Mouse (Mus musculus) heart, embryonic 12.5 days (tissue): Measurements from ENCODE around the gene Auts2. TPM values are rescaled to one million over a fixed set of nuclear protein-coding genes. Genes with fewer than 3 reads are reported as not detected.

Experiments used
- ATAC-seq: fragments of 200-750 bp; cut with Nextera tagmentation; 2 replicates; pipeline ENCODE4 v1.8.0; 2017; ENCODE audit warnings: moderate TSS enrichment, moderate library complexity; ENCODE audit not compliant: insufficient number of reproducible peaks, low FRiP score
- H3K27ac ChIP-seq: fragments of 300-500 bp; sonication (generic); 2 replicates; pipeline ENCODE4 v1.5.1; 2016; ENCODE audit warnings: mild to moderate bottlenecking, moderate library complexity; ENCODE audit not compliant: poor library complexity, severe bottlenecking
- H3K27me3 ChIP-seq: fragments of 300-500 bp; sonication (generic); replicated peaks from 2 replicates; pipeline ENCODE4 v1.6.1; 2016; ENCODE audit warnings: mild to moderate bottlenecking, moderate library complexity
- H3K36me3 ChIP-seq: fragments of 300-500 bp; sonication (generic); 2 replicates; pipeline ENCODE4 v1.6.1; 2016; ENCODE audit warnings: mild to moderate bottlenecking, moderate library complexity
- H3K4me1 ChIP-seq: fragments of 300-500 bp; sonication (generic); replicated peaks from 2 replicates; pipeline ENCODE4 v1.6.1; 2016; ENCODE audit warnings: mild to moderate bottlenecking
- H3K4me2 ChIP-seq: fragments of 300-500 bp; sonication (generic); 2 replicates; pipeline ENCODE4 v1.6.1; 2016; ENCODE audit warnings: mild to moderate bottlenecking, moderate library complexity
- H3K4me3 ChIP-seq: fragments of 300-500 bp; sonication (generic); 2 replicates; pipeline ENCODE4 v1.5.1; 2016; ENCODE audit warnings: mild to moderate bottlenecking
- H3K9ac ChIP-seq: fragments of 300-500 bp; sonication (generic); 2 replicates; pipeline ENCODE4 v1.6.1; 2016; ENCODE audit warnings: mild to moderate bottlenecking, moderate library complexity
- H3K9me3 ChIP-seq: fragments of 300-500 bp; sonication (generic); replicated peaks from 2 replicates; pipeline ENCODE4 v1.6.1; 2016; ENCODE audit warnings: mild to moderate bottlenecking, moderate library complexity
- WGBS: fragments of 180-500 bp; shearing (Covaris S2); methylation state at CpG from one replicate; pipeline ENCODE4 v1.1.7; 2016; 5-methylcytosine and 5-hydroxymethylcytosine counted together
- polyA plus RNA-seq: library from polyadenylated mRNA; unstranded; fragments of >200 nt; fragmentation: Nextera tagmentation; extraction: Ambion mirVana; gene quantifications from 2 replicates; pipeline ENCODE4 v1.2.1, GENCODE M21; 2016

The Auts2 gene
- polyA plus RNA-seq, 1 experiment from 2014 or later: 25.3 TPM

- ATAC-seq: no peak
- no peaks in the 10 kb centered on the region for H3K9me3 ChIP-seq
- no peak overlapping the region for H3K4me2 ChIP-seq
- H3K27ac ChIP-seq: no peak overlapping the region
- H3K4me1 ChIP-seq: peaks cover 15% of the 10 kb centered on the region
- no peak overlapping the region for H3K9ac ChIP-seq
- WGBS: 94% methylated on average over 1 of the region's 1 CpGs
- no peaks in the 10 kb centered on the region for H3K36me3 ChIP-seq
- H3K4me3 ChIP-seq: no peak overlapping the region
- H3K27me3 ChIP-seq: no peaks in the 10 kb centered on the region
These were observed 336.9 kb downstream of the Auts2 start for GRCm38 (mm10) chr5:132206220-132206619.

GRCm38 (mm10) chr5:132203846-132204245, 339.3 kb downstream of the Auts2 start:
- no peak overlapping the region for H3K9ac ChIP-seq
- no peak for ATAC-seq
- H3K36me3 ChIP-seq: no peaks in the 10 kb centered on the region
- H3K27ac ChIP-seq: no peak overlapping the region
- no peaks in the 10 kb centered on the region for H3K27me3 ChIP-seq
- H3K9me3 ChIP-seq: no peaks in the 10 kb centered on the region
- H3K4me1 ChIP-seq: peaks cover 29% of the 10 kb centered on the region
- no peak overlapping the region for H3K4me3 ChIP-seq
- WGBS: 67% methylated on average over 11 of the region's 11 CpGs
- no peak overlapping the region for H3K4me2 ChIP-seq

GRCm38 (mm10) chr5:132201077-132201645, 342.0 kb downstream of the Auts2 start:
- Histone ChIP-seq H3K4me3 (no peak overlapping the region), H3K4me2 (no peak overlapping the region), H3K36me3 (no peaks in the 10 kb centered on the region), H3K27me3 (no peaks in the 10 kb centered on the region), H3K27ac (no peak overlapping the region), H3K9me3 (no peaks in the 10 kb centered on the region), H3K4me1 (peaks cover 29% of the 10 kb centered on the region), H3K9ac (no peak overlapping the region)
- no peak for ATAC-seq
- 50% methylated on average over 4 of the region's 4 CpGs for WGBS

- no peaks in the 10 kb centered on the region for H3K27me3 ChIP-seq
- peaks cover 29% of the 10 kb centered on the region for H3K4me1 ChIP-seq
- H3K9ac ChIP-seq: no peak overlapping the region
- no peak for ATAC-seq
- no peaks in the 10 kb centered on the region for H3K9me3 ChIP-seq
- no peak overlapping the region for H3K4me3 ChIP-seq
- H3K36me3 ChIP-seq: no peaks in the 10 kb centered on the region
- H3K4me2 ChIP-seq: no peak overlapping the region
- 62% methylated on average over 4 of the region's 4 CpGs for WGBS
- H3K27ac ChIP-seq: no peak overlapping the region
These were observed 342.5 kb downstream of the Auts2 start for GRCm38 (mm10) chr5:132200595-132200994.

GRCm38 (mm10) chr5:132195048-132195533, 348.1 kb downstream of the Auts2 start:
- 18% methylated on average over 6 of the region's 6 CpGs for whole genome bisulfite sequencing
- Histone ChIP-seq H3K36me3 (no peaks in the 10 kb centered on the region), H3K27me3 (no peaks in the 10 kb centered on the region), H3K9ac (no peak overlapping the region), H3K9me3 (no peaks in the 10 kb centered on the region), H3K4me2 (peak overlapping the region; percentile 53), H3K27ac (peak overlapping the region; percentile 45), H3K4me1 (peaks cover 33% of the 10 kb centered on the region), H3K4me3 (peak overlapping the region; percentile 23)
- ATAC-seq: peak; percentile 33; the same call in 1 of the 2 replicates

- Histone ChIP-seq H3K9ac (no peak overlapping the region), H3K4me1 (peaks cover 44% of the 10 kb centered on the region), H3K4me3 (no peak overlapping the region), H3K4me2 (no peak overlapping the region), H3K27me3 (no peaks in the 10 kb centered on the region), H3K9me3 (no peaks in the 10 kb centered on the region), H3K27ac (no peak overlapping the region), H3K36me3 (no peaks in the 10 kb centered on the region)
- no peak for ATAC-seq
- 58% methylated on average over 4 of the region's 4 CpGs for WGBS
These were observed 353.0 kb downstream of the Auts2 start for GRCm38 (mm10) chr5:132190190-132190589.

- Histone ChIP-seq H3K36me3 (no peaks in the 10 kb centered on the region), H3K9me3 (no peaks in the 10 kb centered on the region)
These were observed 356.5 kb downstream of the Auts2 start for GRCm38 (mm10) chr5:132186659-132187058.

GRCm38 (mm10) chr5:132186221-132186620, 356.9 kb downstream of the Auts2 start:
- Histone ChIP-seq H3K4me2 (peak overlapping the region; percentile 21; the same call in 1 of the 2 replicates), H3K4me3 (no peak overlapping the region), H3K4me1 (peaks cover 43% of the 10 kb centered on the region), H3K27ac (peak overlapping the region; percentile 40; the same call in 1 of the 2 replicates), H3K36me3 (no peaks in the 10 kb centered on the region), H3K27me3 (no peaks in the 10 kb centered on the region), H3K9me3 (no peaks in the 10 kb centered on the region), H3K9ac (no peak overlapping the region)
- ATAC-seq: no peak
- WGBS: 50% methylated on average over 7 of the region's 7 CpGs

More at GRCm38 (mm10) chr5:132186659-132187058, 356.5 kb downstream of the Auts2 start:
- peaks cover 43% of the 10 kb centered on the region for H3K4me1 ChIP-seq
- no peak overlapping the region for H3K9ac ChIP-seq
- 47% methylated on average over 3 of the region's 3 CpGs for WGBS
- H3K4me2 ChIP-seq: 0 out of 2 replicates have a peak overlapping the region, but pooled peaks have one; percentile 21
- H3K4me3 ChIP-seq: no peak overlapping the region
- H3K27me3 ChIP-seq: no peaks in the 10 kb centered on the region
- no peak for ATAC-seq
- 0 out of 2 replicates have a peak overlapping the region, but pooled peaks have one; percentile 40 for H3K27ac ChIP-seq

- Histone ChIP-seq H3K27me3 (no peaks in the 10 kb centered on the region), H3K4me2 (no peak overlapping the region), H3K9ac (no peak overlapping the region), H3K36me3 (no peaks in the 10 kb centered on the region), H3K4me3 (no peak overlapping the region), H3K9me3 (no peaks in the 10 kb centered on the region), H3K4me1 (peaks cover 33% of the 10 kb centered on the region), H3K27ac (no peak overlapping the region)
- WGBS: 73% methylated on average over 4 of the region's 4 CpGs
- no peak for ATAC-seq
These were observed 358.6 kb downstream of the Auts2 start for GRCm38 (mm10) chr5:132184395-132185095.

GRCm38 (mm10) chr5:132182077-132182476, 361.1 kb downstream of the Auts2 start:
- H3K4me3 ChIP-seq: no peak overlapping the region
- no peaks in the 10 kb centered on the region for H3K9me3 ChIP-seq
- H3K4me2 ChIP-seq: no peak overlapping the region
- H3K36me3 ChIP-seq: no peaks in the 10 kb centered on the region
- 82% methylated on average over 9 of the region's 9 CpGs for WGBS
- no peak for ATAC-seq
- H3K27ac ChIP-seq: no peak overlapping the region
- no peak overlapping the region for H3K9ac ChIP-seq
- H3K4me1 ChIP-seq: peaks cover 19% of the 10 kb centered on the region
- H3K27me3 ChIP-seq: no peaks in the 10 kb centered on the region

- H3K9ac ChIP-seq: no peak overlapping the region
- no peak overlapping the region for H3K4me3 ChIP-seq
- H3K9me3 ChIP-seq: no peaks in the 10 kb centered on the region
- peaks cover 11% of the 10 kb centered on the region; the same call in 1 of the 2 replicates for H3K4me1 ChIP-seq
- ATAC-seq: no peak
- no peaks in the 10 kb centered on the region for H3K27me3 ChIP-seq
- no peak overlapping the region for H3K4me2 ChIP-seq
- 63% methylated on average over 8 of the region's 8 CpGs for WGBS
- H3K36me3 ChIP-seq: no peaks in the 10 kb centered on the region
- no peak overlapping the region for H3K27ac ChIP-seq
These were observed 373.1 kb downstream of the Auts2 start for GRCm38 (mm10) chr5:132170010-132170409.
